Mouse (Mus musculus): ENCODE measurements at regions not wholly inside any gene's neighbourhood (a gene's known extent, or its start where the extent isn't known, plus 50 kb on each side); places are given as distances from the start of the nearest gene placed in this dataset.

DNA sequence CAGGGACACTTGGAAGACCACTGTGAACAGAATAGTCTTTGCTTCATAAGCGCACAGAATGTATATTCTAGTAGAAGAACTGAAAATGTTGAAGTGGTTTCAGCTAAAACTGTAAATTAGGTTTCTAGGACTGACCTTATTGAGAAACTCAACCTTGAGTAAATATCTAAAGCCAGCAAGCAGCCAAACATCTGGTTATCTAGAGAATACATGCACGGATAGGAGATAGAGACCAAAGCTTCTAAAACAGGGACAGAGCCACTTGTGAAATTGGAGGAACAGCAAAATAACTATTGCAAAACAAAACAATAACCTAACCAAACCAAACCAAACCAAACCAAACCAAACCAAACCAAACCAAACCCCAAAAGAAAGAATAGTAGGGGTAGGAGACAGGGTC lies 855.7 kb downstream of the Adgrl2 start:
- TF ChIP-seq CTCF (IDR thresholded peaks at IDR 0.05; ENCODE audit: extremely low read depth, insufficient read length, insufficient replicate concordance, low read depth, low read length) (no peak), POLR2A (IDR thresholded peaks at IDR 0.05; ENCODE audit: low read depth, low read length) (no peak)
